Mouse (Mus musculus): ENCODE data around the gene Apod. TPM values are rescaled to one million over a fixed set of nuclear protein-coding genes. Genes with fewer than 3 reads are reported as not detected.

Gene Apod
- polyA plus RNA-seq, 1 experiment from 2014 or later, result not detected

- Histone ChIP-seq H3K36me3 (peaks cover 2% of the 10 kb centered on the region; the same call in 1 of the 2 replicates), H3K27me3 (replicated peaks) (no peaks in the 10 kb centered on the region; the same call in 1 of the 2 replicates), H3K4me3 (no peak overlapping the region), H3K9me3 (replicated peaks) (no peaks in the 10 kb centered on the region), H3K4me2 (no peak overlapping the region), H3K4me1 (peaks cover 41% of the 10 kb centered on the region), H3K9ac (no peak overlapping the region), H3K27ac (no peak overlapping the region)
- WGBS (ENCODE audit: insufficient replicate concordance), result 29% methylated on average over 7 of the region's 7 CpGs
- no peak for ATAC-seq
Observed at GRCm38 (mm10) chr16:31276539-31276938, 38.1 kb downstream of the Apod start.

DNA sequence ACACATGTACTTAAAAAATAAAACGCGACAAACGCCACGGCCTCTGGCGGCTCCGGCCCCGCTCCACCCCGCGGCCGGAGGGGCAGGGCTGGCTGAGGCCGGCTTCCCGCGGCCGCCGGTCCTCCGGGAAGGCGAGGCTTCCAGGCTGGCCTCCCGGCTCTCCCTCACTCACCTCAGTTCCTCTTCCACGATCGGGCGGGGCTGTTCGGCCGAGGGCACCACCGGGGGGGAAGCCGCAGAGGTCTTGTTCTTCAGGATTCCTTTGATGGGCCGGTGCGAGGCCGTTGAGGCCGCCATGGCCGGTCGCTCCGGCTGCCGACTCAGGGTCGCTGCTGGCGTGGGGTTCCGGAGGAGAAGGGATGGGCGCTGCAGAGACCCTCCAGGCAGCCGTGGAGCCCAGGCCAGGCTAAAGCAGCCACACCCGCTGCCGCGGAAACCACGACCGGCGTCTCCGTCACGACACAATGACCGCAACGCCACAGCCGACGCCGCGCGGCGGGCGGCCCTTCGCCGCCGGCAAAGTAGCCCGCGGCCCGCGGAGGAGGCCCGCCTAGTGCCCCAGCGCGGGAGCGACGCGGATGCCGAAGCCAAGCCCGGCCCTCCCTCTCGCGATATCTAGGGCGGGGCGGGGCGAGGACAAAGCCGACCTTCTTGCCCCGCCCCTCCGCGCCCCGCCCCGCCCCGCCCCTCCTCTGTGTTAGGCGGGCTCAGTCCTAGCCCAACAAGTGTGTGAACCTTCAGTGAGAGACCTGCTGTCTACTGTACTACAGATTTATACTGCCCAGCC, 39.7 kb downstream of the Apod start, which contains the start of gene Ppp1r2:
Gene Ppp1r2 (minus strand): TSS at position 604 of the 787 bp plus-strand sequence.
- under 1% methylated on average over 82 of the region's 83 CpGs for WGBS (ENCODE audit: insufficient replicate concordance)
- ATAC-seq, result peak; percentile 95
- Histone ChIP-seq H3K27me3 (replicated peaks) (no peaks in the 10 kb centered on the region; the same call in 1 of the 2 replicates), H3K9me3 (replicated peaks) (no peaks in the 10 kb centered on the region), H3K4me1 (peaks cover 51% of the 10 kb centered on the region), H3K4me3 (peak within 1 kb of the TSS; percentile 88), H3K9ac (peak within 1 kb of the TSS; percentile 94), H3K4me2 (peak within 1 kb of the TSS; percentile 75), H3K36me3 (peaks cover 5% of the 10 kb centered on the region; the same call in 1 of the 2 replicates), H3K27ac (peak within 1 kb of the TSS; percentile 89)

GRCm38 (mm10) chr16:31274084-31274483, 40.5 kb downstream of the Apod start:
- Histone ChIP-seq H3K4me1 (peaks cover 51% of the 10 kb centered on the region), H3K36me3 (peaks cover 6% of the 10 kb centered on the region; the same call in 1 of the 2 replicates), H3K27me3 (replicated peaks) (no peaks in the 10 kb centered on the region; the same call in 1 of the 2 replicates), H3K9me3 (replicated peaks) (no peaks in the 10 kb centered on the region), H3K4me3 (peak overlapping the region; percentile 88), H3K27ac (peak overlapping the region; percentile 89), H3K4me2 (peak overlapping the region; percentile 75), H3K9ac (peak overlapping the region; percentile 94)
- 4% methylated on average over 6 of the region's 6 CpGs for WGBS (ENCODE audit: insufficient replicate concordance)
- no peak for ATAC-seq

GRCm38 (mm10) chr16:31266692-31267091, 47.9 kb downstream of the Apod start:
- WGBS (ENCODE audit: insufficient replicate concordance), result 62% methylated on average over 2 of the region's 2 CpGs
- no peaks in the 10 kb centered on the region for H3K9me3 ChIP-seq (replicated peaks)

GRCm38 (mm10) chr16:31256151-31256550, 58.5 kb downstream of the Apod start:
- no peaks in the 10 kb centered on the region for H3K9me3 ChIP-seq (replicated peaks)
- H3K27me3 ChIP-seq (replicated peaks), result no peaks in the 10 kb centered on the region
- peaks cover 7% of the 10 kb centered on the region for H3K4me1 ChIP-seq
- no peak overlapping the region for H3K4me3 ChIP-seq
- 70% methylated on average over 2 of the region's 2 CpGs for WGBS (ENCODE audit: insufficient replicate concordance)
- peaks cover 74% of the 10 kb centered on the region for H3K36me3 ChIP-seq
- no peak overlapping the region for H3K9ac ChIP-seq
- no peak for ATAC-seq
- H3K4me2 ChIP-seq, result no peak overlapping the region
- no peak overlapping the region for H3K27ac ChIP-seq

More at GRCm38 (mm10) chr16:31266692-31267091, 47.9 kb downstream of the Apod start:
- H3K4me3 ChIP-seq, result no peak overlapping the region
- H3K4me1 ChIP-seq, result peaks cover 12% of the 10 kb centered on the region
- no peak overlapping the region for H3K4me2 ChIP-seq
- peaks cover 30% of the 10 kb centered on the region for H3K36me3 ChIP-seq
- no peak overlapping the region for H3K9ac ChIP-seq
- H3K27me3 ChIP-seq (replicated peaks), result no peaks in the 10 kb centered on the region
- H3K27ac ChIP-seq, result no peak overlapping the region
- ATAC-seq, result no peak

DNA sequence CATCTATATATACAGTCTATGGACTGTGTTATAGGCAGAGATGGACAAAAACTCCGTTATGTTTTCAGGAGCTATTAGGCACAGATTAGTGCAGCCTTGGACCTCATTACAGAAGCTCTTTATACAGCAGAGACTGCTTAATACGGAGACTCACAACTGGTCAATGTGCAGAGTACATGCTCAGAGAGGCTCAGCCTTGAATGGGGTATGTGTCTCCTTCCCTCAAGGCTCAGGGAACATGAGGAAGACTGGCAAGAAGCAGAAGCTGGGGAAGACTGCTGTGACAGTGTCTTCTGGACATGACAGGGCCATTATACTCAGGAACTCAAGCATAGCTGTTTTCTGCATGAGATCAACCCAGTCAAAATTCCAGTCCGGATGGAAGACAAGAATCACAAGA, 58.9 kb downstream of the Apod start:
- Histone ChIP-seq H3K4me1 (peaks cover 10% of the 10 kb centered on the region), H3K27ac (no peak overlapping the region), H3K4me3 (no peak overlapping the region), H3K9ac (no peak overlapping the region), H3K9me3 (replicated peaks) (no peaks in the 10 kb centered on the region), H3K4me2 (no peak overlapping the region), H3K36me3 (peaks cover 70% of the 10 kb centered on the region), H3K27me3 (replicated peaks) (no peaks in the 10 kb centered on the region)
- 85% methylated on average over 3 of the region's 3 CpGs for WGBS (ENCODE audit: insufficient replicate concordance)
- ATAC-seq, result no peak

DNA sequence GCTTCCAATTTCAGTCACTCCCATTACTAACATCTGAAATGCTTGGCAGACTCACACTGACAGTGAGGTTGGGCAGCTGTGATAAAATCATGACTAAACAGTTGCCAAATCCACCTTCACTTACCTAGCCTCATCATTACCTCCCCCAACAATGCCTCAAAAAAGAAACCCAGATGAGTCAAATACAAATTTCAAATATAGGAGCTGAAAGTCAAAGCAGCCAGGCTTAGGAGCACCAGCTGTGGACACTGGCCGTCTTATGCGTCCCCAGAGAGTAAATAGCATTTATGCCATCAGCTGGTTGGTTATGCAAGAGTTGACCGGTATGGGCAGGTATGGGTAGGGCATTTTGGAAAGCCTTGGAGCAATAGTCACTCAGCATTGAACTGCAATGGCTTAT, 65.2 kb downstream of the Apod start:
- Histone ChIP-seq H3K36me3 (peaks cover 12% of the 10 kb centered on the region), H3K4me2 (no peak overlapping the region), H3K4me3 (no peak overlapping the region), H3K9me3 (replicated peaks) (no peaks in the 10 kb centered on the region), H3K27me3 (replicated peaks) (no peaks in the 10 kb centered on the region), H3K27ac (no peak overlapping the region), H3K4me1 (peaks cover 10% of the 10 kb centered on the region), H3K9ac (no peak overlapping the region)
- WGBS (ENCODE audit: insufficient replicate concordance), result 84% methylated on average over 3 of the region's 3 CpGs
- ATAC-seq, result no peak

DNA sequence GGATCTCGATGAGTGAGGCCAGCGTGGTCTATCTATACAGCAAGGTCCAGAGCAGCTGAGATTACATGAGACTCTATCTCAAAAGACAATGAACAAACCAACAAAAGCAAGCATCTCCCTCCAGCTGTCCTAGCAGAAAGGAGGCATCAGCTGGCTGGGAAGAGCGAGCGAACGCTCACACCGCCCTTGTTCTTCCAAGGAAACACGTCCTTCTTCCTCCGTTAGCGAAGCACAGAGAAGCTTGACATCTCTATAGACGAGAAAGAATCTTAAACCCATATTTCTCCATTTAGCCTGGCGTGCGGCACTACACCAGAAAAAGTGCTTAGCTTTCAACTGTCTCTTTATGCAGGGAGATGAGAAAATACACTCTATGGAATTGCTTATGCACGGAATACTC, 65.9 kb downstream of the Apod start:
- Histone ChIP-seq H3K9ac (no peak overlapping the region), H3K36me3 (peaks cover 12% of the 10 kb centered on the region), H3K4me1 (peaks cover 10% of the 10 kb centered on the region), H3K27ac (no peak overlapping the region), H3K4me3 (no peak overlapping the region), H3K27me3 (replicated peaks) (no peaks in the 10 kb centered on the region), H3K9me3 (replicated peaks) (no peaks in the 10 kb centered on the region), H3K4me2 (no peak overlapping the region)
- 83% methylated on average over 13 of the region's 13 CpGs for WGBS (ENCODE audit: insufficient replicate concordance)
- no peak for ATAC-seq

DNA sequence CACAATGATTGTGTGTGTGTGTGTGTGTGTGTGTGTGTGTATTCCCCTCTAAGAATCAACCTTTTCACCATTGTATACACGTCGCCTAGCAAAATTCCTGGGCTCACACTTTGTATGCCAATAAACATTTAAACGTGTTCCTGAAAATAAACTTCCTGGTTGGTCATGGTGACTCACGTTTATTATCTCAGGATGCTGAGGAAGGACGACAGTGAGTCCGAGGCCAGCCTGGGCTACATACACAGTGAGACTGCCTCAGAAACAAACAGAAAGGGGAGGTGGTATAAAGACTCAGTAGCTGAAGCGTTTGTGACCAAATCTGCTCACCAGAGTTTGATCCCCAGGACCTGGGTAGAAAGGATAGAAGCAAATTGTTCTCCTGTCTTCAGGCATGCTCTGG, 67.2 kb downstream of the Apod start:
- WGBS (ENCODE audit: insufficient replicate concordance), result 52% methylated on average over 7 of the region's 7 CpGs

More for the DNA sequence above, 67.2 kb downstream of the Apod start:
- no peak overlapping the region for H3K9ac ChIP-seq
- ATAC-seq, result no peak
- H3K4me2 ChIP-seq, result no peak overlapping the region
- H3K9me3 ChIP-seq (replicated peaks), result no peaks in the 10 kb centered on the region
- no peak overlapping the region for H3K27ac ChIP-seq
- H3K4me1 ChIP-seq, result peaks cover 10% of the 10 kb centered on the region
- H3K36me3 ChIP-seq, result peaks cover 7% of the 10 kb centered on the region
- no peak overlapping the region for H3K4me3 ChIP-seq
- H3K27me3 ChIP-seq (replicated peaks), result no peaks in the 10 kb centered on the region

Small RNA genes within 50 kb of the gene (microRNA-seq; reads per million reads assigned to microRNA genes)
- gene Gm27415, result not detected

Other genes with a start within 250 kb of the Apod start
- 7.5 and 8.3 TPM in 2 replicates for gene Xxylt1, start 233.4 kb downstream of the Apod start, polyA plus RNA-seq (2016; fragmentation: Nextera tagmentation; extraction: Ambion mirVana)
- gene Acap2, start 113.6 kb downstream of the Apod start, polyA plus RNA-seq (2016; fragmentation: Nextera tagmentation; extraction: Ambion mirVana), result 10.3 and 11.1 TPM in 2 replicates
- 48.4 and 49.9 TPM in 2 replicates for gene Ppp1r2, start 39.5 kb downstream of the Apod start, polyA plus RNA-seq (2016; fragmentation: Nextera tagmentation; extraction: Ambion mirVana)
- 45.8 and 46.6 TPM in 2 replicates for gene Bdh1, start 107.5 kb upstream of the Apod start, polyA plus RNA-seq (2016; fragmentation: Nextera tagmentation; extraction: Ambion mirVana)